Mouse (Mus musculus): ENCODE data around the gene Cbll1. TPM values are rescaled to one million over a fixed set of nuclear protein-coding genes. Genes with fewer than 3 reads are reported as not detected.

The Cbll1 gene
- 10 to 100 TPM; 20.9 to 21.8 TPM for total RNA-seq (2021)
- long read RNA-seq, experiment 1, partial matches to known transcripts = 0 of 5 reads
- long read RNA-seq, experiment 1, other reads (novel, unspliced or antisense) = 3 of 5 reads
- long read RNA-seq, experiment 2, transcript Cbll1-203 (6 exons, 3,900 nt) = major isoform, 5 of 8 reads
- long read RNA-seq, experiment 2, partial matches to known transcripts = 1 of 8 reads
- long read RNA-seq, experiment 2, other reads (novel, unspliced or antisense) = 1 of 8 reads

GRCm38 (mm10) chr12:31499314-31500131, at the start of gene Cbll1:
Gene Cbll1 (minus strand): TSS chr12:31499616.
- DNase-seq (ENCODE audit: low spot score in 2 of 2) = peak; percentile 90 to 91

DNA sequence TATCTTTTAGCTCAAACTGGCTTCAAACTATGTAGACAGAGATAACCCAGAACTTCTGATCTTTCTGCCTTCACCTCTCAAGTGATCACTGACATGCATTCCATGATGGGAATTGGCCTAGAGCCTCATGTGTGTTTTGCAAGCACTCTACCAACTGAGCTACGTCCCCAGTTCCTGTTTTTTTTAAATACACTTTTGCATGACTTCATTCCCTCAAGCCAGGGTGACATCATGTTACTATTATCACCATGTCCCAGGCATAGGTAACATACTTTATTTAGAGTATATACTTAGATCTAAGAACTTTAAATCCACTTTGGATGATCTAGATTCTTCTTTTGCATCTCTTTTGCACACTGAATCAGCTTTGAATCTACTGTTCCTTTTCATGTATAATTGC, 46.6 kb upstream of the Cbll1 start:
- no peak for DNase-seq (ENCODE audit: low spot score in 2 of 2)

GRCm38 (mm10) chr12:31545219-31545618, 45.8 kb upstream of the Cbll1 start:
- DNase-seq (ENCODE audit: low spot score in 2 of 2) = no peak

- no peak for DNase-seq (ENCODE audit: low spot score in 2 of 2)
These were observed 42.1 kb upstream of the Cbll1 start for GRCm38 (mm10) chr12:31541541-31541940.

DNA sequence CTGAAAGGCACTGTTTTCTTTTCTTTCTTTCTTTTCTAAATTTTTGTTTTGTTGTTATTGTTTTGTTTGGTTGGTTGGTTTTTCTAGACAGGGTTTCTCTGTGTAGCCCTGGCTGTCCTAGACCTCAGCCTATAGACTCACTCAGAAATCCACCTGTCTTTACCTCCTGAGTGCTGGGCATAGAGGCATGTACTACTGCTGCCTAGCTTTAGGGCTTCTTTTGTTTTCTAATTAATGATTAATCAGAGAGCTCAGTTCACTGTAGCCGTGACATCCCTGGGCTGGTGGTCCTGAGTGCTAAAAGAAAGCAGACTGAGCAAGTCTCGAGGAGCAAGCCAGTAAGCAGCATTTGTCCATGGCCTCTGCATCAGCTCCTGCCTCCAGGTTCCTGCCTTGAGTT, 40.4 kb upstream of the Cbll1 start:
- no peak for DNase-seq (ENCODE audit: low spot score in 2 of 2)

DNA sequence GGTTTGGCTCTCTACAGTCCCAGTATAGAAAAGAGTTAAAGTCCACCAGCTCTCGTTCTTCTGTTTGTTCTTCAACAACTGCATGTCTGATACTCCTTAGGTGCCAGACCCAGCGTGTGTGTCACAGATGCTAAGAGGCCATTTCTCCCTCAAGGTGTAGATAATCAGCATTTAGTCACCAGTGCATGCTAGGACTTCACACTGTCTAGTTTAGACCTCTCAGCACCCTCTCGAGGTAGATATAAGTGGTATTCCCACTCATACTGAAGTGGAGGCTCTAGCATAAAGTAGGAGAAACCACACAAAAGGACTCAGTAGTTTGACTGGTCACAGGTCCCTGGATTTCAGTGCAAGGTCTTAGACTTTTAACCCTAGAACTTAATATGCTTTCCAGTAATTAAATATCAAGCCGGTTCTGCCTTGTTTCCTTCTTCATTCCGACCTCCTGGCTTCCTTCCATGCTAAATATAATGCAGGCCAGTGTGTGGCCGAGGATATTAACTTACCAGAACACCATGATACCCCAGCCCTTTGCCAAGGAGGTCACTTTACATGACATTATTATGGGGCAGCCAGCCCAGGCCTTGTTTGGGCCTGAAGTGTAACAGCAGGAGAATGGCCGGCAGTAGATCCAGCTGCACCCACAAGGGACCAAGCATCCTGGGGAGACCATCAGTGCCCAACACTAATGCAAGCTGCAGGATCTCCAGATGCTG, 38.3 kb upstream of the Cbll1 start:
- no peak for DNase-seq (ENCODE audit: low spot score in 2 of 2)

DNA sequence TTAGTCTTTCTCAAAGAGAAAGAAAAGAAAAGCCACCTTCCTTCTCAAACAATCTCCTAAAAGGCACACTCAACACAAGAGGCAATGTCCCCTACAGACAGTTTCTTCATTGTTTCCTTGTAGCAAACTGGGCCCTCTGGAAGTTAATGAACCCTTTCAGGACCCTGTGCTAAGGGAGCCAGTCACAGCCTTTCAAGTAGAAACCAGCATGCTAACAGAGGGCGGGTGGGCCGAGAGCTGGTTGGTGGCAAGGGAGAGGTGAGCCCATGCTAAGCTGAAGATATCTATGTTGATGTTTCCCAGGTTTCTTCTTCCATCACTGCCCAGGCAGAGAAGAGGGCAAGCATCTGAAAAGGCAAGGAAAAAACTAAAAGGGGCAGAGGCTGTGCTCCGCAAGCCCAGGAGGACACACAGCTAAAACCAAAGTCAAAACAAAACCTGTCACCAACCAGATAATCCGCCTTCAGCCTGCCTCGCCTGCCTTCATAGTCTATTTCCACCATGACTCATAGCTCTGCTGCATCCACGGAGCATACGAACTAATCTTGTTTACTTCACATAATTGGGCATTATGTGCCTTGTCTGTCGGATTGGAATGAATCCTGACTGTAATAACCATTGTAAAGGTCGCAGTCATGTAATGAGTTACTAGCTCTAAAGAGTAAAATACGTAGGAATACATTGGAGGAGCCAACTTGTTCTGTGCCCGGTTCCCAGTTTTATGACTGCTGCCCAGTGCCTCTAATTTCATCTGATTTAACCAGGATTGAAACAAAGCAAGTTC, 34.8 kb upstream of the Cbll1 start:
- DNase-seq (ENCODE audit: low spot score in 2 of 2) = no peak

- no peak for DNase-seq (ENCODE audit: low spot score in 2 of 2)
These were observed 33.9 kb upstream of the Cbll1 start for GRCm38 (mm10) chr12:31533218-31533908.

DNA sequence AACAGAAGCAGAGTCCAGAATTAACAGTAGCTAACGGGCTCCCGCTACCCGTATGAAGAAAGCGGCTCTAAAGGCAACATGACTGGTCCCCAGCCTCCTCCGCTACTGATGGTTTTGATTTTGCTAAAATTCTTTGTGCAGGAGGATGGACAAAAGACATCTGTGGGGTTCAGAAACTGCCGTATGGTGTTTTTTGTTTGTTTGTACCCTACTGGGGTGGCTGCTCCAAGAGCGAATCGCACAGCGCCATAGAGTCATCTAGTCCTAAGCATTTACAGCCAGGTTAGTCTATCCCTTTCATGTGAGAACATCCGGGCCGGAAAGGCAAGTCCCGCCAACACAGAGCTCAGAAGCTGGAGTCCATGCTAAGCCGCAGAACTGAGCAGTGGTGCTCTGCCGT, 32.6 kb upstream of the Cbll1 start:
- DNase-seq (ENCODE audit: low spot score in 2 of 2) = no peak

GRCm38 (mm10) chr12:31527407-31527806, 28.0 kb upstream of the Cbll1 start:
- no peak for DNase-seq (ENCODE audit: low spot score in 2 of 2)

DNA sequence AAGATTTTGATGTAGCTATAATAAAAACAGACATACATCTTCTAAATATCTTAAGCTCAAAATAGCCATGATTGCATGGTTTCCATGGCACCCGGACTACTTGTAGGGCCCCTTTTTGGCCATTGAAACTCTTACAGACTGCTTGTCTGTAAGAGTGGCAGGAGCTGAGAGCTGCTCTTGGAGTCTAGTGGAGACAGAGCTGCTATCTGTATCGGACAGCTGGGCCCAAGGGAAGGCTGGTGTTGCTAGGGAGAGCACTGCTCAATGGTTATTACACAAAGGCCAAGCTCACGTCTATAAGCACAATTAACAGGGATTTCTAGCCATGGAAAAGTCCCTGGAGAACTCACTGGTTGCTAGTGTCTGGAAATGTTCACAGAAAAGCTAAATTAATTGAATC, 22.0 kb upstream of the Cbll1 start:
- no peak for DNase-seq (ENCODE audit: low spot score in 2 of 2)

DNA sequence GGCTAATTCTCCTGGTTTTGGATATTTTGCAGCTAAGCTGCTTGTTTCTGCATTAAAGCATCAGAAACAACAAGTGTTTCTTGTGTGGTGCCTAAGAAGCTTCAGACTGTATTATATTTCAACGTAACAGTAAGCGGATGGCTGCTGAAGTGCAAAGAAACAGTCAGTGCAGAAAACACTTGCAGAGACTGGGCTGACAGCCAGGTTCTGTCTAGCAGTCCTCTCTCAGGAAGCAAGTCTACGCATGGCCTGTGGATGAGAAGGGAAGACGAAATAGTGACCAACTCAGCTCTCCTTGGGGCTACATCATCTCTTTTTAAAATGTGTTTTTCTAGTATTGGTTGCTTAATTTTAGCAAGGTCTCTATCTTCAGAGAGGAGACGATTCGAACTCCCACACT, 20.7 kb upstream of the Cbll1 start:
- DNase-seq (ENCODE audit: low spot score in 2 of 2) = no peak

DNA sequence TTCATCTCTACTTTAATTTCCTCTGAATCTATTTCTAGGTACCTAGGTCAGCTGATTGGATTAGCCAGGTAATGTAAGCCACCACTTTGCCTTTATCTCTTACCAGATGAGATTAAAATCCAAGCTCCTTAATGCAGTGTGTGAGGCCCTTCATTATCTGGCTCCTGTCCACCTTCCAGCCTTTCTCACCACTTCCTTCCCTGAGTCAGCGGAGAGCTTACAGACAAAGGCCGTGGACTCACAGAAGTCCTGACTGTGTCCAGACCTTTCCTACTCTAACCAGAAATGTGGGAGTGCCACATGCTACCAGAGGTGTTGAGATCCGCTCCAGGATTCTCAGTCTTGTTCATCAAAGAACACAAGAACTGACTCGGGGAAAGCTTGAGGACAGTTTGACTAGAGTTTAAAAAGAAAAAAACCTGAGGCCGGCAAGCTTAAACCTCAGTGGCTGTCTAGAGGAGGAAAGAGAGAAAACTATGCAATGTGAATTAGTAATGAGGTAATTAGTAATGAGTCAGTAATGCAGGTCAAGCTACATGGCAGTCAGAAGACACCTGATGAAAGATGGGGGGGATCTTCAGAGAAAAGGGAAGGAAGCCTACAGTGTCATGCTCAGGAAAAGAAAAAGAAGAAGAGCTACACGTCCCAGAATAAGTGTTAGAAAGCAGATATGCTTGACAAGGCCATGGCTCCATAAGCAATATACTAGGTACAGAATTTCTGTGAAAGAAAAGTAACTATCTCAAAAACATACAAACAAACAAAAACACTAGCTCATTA, 14.5 kb upstream of the Cbll1 start:
- DNase-seq (ENCODE audit: low spot score in 2 of 2) = no peak

- no peak for DNase-seq (ENCODE audit: low spot score in 2 of 2)
These were observed 13.4 kb upstream of the Cbll1 start for GRCm38 (mm10) chr12:31512634-31513411.

DNA sequence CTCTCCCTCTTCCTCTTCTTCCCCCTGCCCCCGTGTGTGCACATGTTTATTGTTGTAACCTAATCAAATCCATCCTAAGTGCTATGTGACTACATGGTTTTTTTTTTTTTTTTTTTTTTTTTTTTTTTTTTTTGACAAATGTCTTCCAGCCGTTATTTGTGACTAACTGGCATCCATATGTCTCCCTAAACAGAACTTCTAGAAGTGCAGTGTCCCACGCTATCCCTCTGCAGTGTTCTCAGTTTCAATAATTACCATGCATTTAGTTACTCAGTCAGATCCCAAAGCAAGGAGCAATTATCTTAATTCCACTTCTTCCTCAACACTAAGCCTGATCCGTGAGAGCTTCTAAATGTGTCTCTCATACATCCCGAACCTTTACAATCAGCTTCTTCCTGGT, 11.8 kb upstream of the Cbll1 start:
- DNase-seq (ENCODE audit: low spot score in 2 of 2) = no peak

- no peak for DNase-seq (ENCODE audit: low spot score in 2 of 2)
These were observed 9.1 kb upstream of the Cbll1 start for GRCm38 (mm10) chr12:31508496-31508895.

DNA sequence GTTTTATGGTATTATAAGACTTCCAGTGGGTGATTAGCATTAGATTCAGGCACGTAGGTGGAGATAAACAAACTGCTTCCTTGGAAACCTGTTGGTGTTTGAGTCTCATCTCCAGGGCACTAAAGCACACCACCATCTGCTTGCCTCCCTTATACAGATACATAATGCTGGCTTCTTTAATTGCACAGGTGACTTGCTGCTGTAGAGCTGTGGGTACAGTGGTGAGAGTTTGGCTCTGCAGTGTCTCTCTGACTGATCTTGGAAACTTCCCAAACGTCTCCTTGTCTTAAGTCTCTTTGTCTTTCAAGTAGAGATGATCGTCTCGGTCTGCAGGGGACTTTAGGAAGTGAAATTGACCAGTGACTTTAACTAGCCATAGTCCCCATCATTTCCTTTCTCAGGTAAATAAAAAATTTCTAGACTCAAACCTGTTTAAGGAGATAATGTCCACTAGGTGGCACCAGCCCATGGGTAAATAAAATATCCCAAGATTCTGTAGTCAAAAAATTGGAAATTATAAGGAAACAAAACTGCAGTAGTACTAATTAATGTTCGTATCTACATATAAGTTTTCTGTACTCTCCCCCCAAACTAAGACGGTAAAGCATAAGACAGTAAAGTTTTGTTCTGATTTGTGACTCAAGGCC, 8.4 kb upstream of the Cbll1 start:
- no peak for DNase-seq (ENCODE audit: low spot score in 2 of 2)

DNA sequence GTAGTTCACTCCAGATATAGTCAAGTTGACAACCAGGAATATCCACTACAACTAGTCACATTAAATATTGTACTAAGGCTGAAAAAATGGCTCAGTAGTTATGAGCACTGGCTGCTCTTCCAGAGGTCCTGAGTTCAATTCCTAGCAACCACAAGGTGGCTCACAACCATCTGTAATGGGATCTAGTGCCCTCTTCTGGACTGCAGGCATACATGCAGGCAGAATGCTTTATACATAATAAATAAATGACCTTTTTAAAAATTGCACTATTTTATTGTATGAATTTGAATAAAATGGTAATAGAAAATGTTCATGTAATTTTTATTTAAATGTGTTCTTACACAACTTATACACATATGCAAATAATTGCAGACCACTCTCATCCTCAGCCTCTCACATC, 3.8 kb upstream of the Cbll1 start:
- no peak for DNase-seq (ENCODE audit: low spot score in 2 of 2)

DNA sequence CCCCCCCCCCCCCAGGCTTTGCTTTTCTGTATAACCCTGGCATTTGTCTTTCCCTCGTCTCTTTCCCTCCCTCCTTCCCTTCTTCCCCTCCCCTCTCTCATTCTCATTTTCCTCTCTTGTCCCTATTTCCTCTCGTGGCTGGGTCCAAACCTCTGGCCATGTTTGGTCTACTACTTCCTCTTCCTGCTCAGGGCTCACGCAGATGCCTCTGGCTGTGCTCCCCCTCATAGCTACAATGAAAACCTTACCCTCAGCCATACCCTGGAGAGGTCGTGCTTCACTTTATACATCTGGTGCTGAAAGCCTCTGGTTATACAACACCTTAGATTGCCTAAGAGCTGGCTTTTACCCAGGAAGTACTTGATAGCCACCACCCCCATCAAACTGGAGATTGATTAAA, 1.9 kb upstream of the Cbll1 start:
- no peak for DNase-seq (ENCODE audit: low spot score in 2 of 2)

Measured in adrenal gland, postnatal 4 days (tissue).